Mouse (Mus musculus) testis, adult 2 months (tissue): ENCODE results near the gene Macrod1. TPM values are rescaled to one million over a fixed set of nuclear protein-coding genes. Genes with fewer than 3 reads are reported as not detected.
A peak's percentile ranks its signal among the peaks of the same experiment; 100 is the strongest.

Experiments used
- H3K27ac ChIP-seq: fragments of 200-500 bp; 2 replicates; pipeline ENCODE4 v1.5.1; 2012; ENCODE audit warnings: low read depth, low read length; ENCODE audit not compliant: control insufficient read depth, insufficient read depth
- H3K27me3 ChIP-seq: fragments of 200-500 bp; 2 replicates; pipeline ENCODE4 v1.6.1; 2012; ENCODE audit warnings: mild to moderate bottlenecking, low read length, moderate library complexity; ENCODE audit not compliant: control insufficient read depth, insufficient read depth
- H3K36me3 ChIP-seq: fragments of 200-500 bp; 2 replicates; pipeline ENCODE4 v1.6.1; 2012; ENCODE audit warnings: mild to moderate bottlenecking, low read length; ENCODE audit not compliant: control insufficient read depth, insufficient read depth
- H3K4me1 ChIP-seq: fragments of 200-500 bp; 2 replicates; pipeline ENCODE4 v1.6.1; 2012; ENCODE audit warnings: low read length; ENCODE audit not compliant: control insufficient read depth, insufficient read depth
- H3K4me3 ChIP-seq: fragments of 200-500 bp; 2 replicates; pipeline ENCODE4 v1.5.1; 2012; ENCODE audit warnings: low read depth, mild to moderate bottlenecking, low read length, moderate library complexity, mixed read lengths; ENCODE audit not compliant: control insufficient read depth
- CTCF ChIP-seq: fragments of 200-500 bp; IDR thresholded peaks from 2 replicates; pipeline ENCODE4 v1.5.1; 2012; ENCODE audit warnings: low read depth, mild to moderate bottlenecking, inconsistent platforms, low read length, moderate library complexity; ENCODE audit not compliant: control insufficient read depth, insufficient read depth, insufficient replicate concordance
- POLR2A ChIP-seq: fragments of 200-500 bp; IDR thresholded peaks from 2 replicates; pipeline ENCODE4 v1.6.1; 2012; ENCODE audit warnings: low read depth, mild to moderate bottlenecking, inconsistent platforms, low read length, moderate library complexity; ENCODE audit not compliant: control insufficient read depth
- polyA plus RNA-seq: library from polyadenylated mRNA; depleted of rRNA; stranded (reverse); fragments of >200 nt; gene quantifications from 2 replicates; pipeline ENCODE4 v1.2.3, GENCODE M21; 2012

Gene Macrod1
- polyA plus RNA-seq, 1 experiment = 39.2 TPM

GRCm38 (mm10) chr19:7168423-7168822 lies 111.8 kb downstream of the Macrod1 start:
- no peaks in the 10 kb centered on the region for H3K36me3 ChIP-seq
- TF ChIP-seq CTCF = no peak
- no peak for TF ChIP-seq POLR2A
- 0 out of 2 replicates have a peak overlapping the region, but pooled peaks have one; percentile 29 for H3K27ac ChIP-seq
- H3K4me1 ChIP-seq = peaks cover 32% of the 10 kb centered on the region
- no peaks in the 10 kb centered on the region; the same call in 1 of the 2 replicates for H3K27me3 ChIP-seq
- H3K4me3 ChIP-seq = no peak overlapping the region

GRCm38 (mm10) chr19:7170916-7171315 lies 114.3 kb downstream of the Macrod1 start:
- H3K4me1 ChIP-seq = peaks cover 22% of the 10 kb centered on the region
- TF ChIP-seq CTCF = no peak
- TF ChIP-seq POLR2A = no peak
- no peak overlapping the region for H3K4me3 ChIP-seq
- H3K36me3 ChIP-seq = no peaks in the 10 kb centered on the region
- no peaks in the 10 kb centered on the region; the same call in 1 of the 2 replicates for H3K27me3 ChIP-seq
- peak overlapping the region; percentile 19 for H3K27ac ChIP-seq

- Histone ChIP-seq H3K4me1 (peaks cover 20% of the 10 kb centered on the region), H3K36me3 (no peaks in the 10 kb centered on the region), H3K27ac (peak overlapping the region; percentile 7; the same call in 1 of the 2 replicates), H3K4me3 (no peak overlapping the region), H3K27me3 (no peaks in the 10 kb centered on the region)
- TF ChIP-seq POLR2A (no peak), CTCF (no peak)
Observed at GRCm38 (mm10) chr19:7171447-7171846, 114.8 kb downstream of the Macrod1 start.

- TF ChIP-seq POLR2A (no peak), CTCF (no peak)
- H3K27ac ChIP-seq = no peak overlapping the region
- H3K36me3 ChIP-seq = no peaks in the 10 kb centered on the region
- H3K4me1 ChIP-seq = peaks cover 20% of the 10 kb centered on the region
- no peaks in the 10 kb centered on the region for H3K27me3 ChIP-seq
- peak overlapping the region; percentile 14 for H3K4me3 ChIP-seq
Observed at GRCm38 (mm10) chr19:7172051-7172866, 115.6 kb downstream of the Macrod1 start.

- no peak overlapping the region for H3K27ac ChIP-seq
- no peaks in the 10 kb centered on the region for H3K36me3 ChIP-seq
- H3K4me3 ChIP-seq = no peak overlapping the region
- peaks cover 19% of the 10 kb centered on the region for H3K4me1 ChIP-seq
- H3K27me3 ChIP-seq = no peaks in the 10 kb centered on the region
- TF ChIP-seq POLR2A (no peak), CTCF (no peak)
Observed at GRCm38 (mm10) chr19:7176041-7176696, 119.6 kb downstream of the Macrod1 start.

- H3K27me3 ChIP-seq = no peaks in the 10 kb centered on the region
- no peak for TF ChIP-seq POLR2A
- no peak for TF ChIP-seq CTCF
- no peak overlapping the region for H3K4me3 ChIP-seq
- H3K4me1 ChIP-seq = peaks cover 14% of the 10 kb centered on the region
- H3K36me3 ChIP-seq = no peaks in the 10 kb centered on the region
- H3K27ac ChIP-seq = no peak overlapping the region
Observed at GRCm38 (mm10) chr19:7177804-7178511, 121.3 kb downstream of the Macrod1 start.

- Histone ChIP-seq H3K36me3 (no peaks in the 10 kb centered on the region), H3K27ac (no peak overlapping the region), H3K4me3 (no peak overlapping the region), H3K4me1 (peaks cover 14% of the 10 kb centered on the region), H3K27me3 (no peaks in the 10 kb centered on the region)
- TF ChIP-seq CTCF (no peak), POLR2A (no peak)
Observed at GRCm38 (mm10) chr19:7178841-7179452, 122.3 kb downstream of the Macrod1 start.
